Mouse (Mus musculus): ENCODE results near the gene Tulp4.

DNA sequence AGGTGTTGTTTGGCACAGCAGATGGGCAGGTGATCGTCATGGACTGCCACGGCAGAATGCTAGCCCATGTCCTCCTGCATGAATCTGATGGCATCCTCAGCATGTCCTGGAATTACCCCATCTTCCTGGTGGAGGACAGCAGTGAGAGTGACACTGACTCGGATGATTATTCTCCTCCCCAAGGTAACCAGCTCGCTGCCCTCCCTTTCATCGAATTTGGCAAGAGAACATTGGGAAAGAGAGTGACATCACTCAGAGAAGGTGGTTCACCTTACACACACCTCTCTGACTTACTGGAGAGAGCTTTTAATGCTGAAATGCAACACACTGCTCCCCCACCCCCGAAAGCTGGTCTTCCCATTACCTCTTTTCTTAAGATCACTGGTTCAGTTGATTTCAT is 92.4 kb downstream of the Tulp4 start:
- TF ChIP-seq CTCF (IDR thresholded peaks at IDR 0.05; ENCODE audit: low read depth) (no peak), EP300 (IDR thresholded peaks at IDR 0.05; ENCODE audit: low read depth) (no peak)
